ENCODE assay signal across 8 mouse cellular contexts in the genomic region with DNA sequence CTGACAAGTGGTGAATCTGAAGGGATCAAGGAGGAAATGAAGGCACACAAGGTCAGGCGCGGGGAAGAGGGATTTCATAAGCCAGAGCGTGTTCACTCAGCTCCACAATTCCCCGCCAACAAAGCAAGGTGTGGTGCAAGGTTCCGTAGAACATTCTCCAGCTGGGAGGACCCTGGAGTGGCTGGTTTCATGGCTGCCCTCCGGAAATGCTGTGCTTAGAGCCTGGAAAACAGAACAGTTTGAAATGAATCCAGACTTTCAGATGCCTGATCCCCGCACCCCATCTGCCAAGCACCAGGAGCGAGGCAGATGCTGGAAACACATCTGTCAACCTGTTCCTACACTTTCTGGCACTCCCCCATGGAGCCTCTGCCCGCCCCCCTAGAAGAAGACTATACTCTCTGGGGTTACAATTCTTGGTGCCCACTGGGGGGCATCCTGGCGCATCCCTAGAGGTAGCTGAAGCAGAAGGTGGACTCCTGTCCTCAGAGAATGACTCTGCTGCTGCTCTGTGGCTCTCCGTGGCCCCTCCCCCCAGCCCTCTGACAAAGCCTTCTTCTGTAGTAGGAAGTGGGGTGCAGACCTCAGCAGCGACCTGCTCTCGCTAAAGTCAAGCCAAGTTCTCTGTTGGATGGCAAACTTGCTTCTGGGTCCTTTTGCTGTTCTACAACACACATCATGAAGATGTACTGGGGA. TPM values are rescaled to one million over a fixed set of nuclear protein-coding genes. Genes with fewer than 3 reads are reported as not detected.
A peak's percentile ranks its signal among the peaks of the same experiment; 100 is the strongest.
DNase-seq lines count a peak whose midpoint lies in the region; ATAC-seq lines count a peak whose summit lies in the region.

No protein-coding gene starts in this region.

- H3K36me3 ChIP-seq in kidney, embryonic 15.5 days, result no peaks in the 10 kb centered on the region
- H3K36me3 ChIP-seq in stomach, embryonic 15.5 days, result no peaks in the 10 kb centered on the region

- H3K4me3 ChIP-seq in kidney, embryonic 15.5 days (replicated peaks), result no peak overlapping the region
- H3K4me3 ChIP-seq in stomach, embryonic 15.5 days (replicated peaks), result peak overlapping the region; percentile 8; the same call in 1 of the 2 replicates

- ATAC-seq in kidney, embryonic 15.5 days (replicated peaks; ENCODE audit: low FRiP score), result peak; percentile 69
- no peak for ATAC-seq in stomach, embryonic 15.5 days (ENCODE audit: insufficient read depth, low FRiP score, low read depth)
- no peak for ATAC-seq in erythroblast, adult 5-6 weeks (replicated peaks; ENCODE audit: low FRiP score, poor library complexity, severe bottlenecking)

- no peak overlapping the region for H3K27ac ChIP-seq in kidney, embryonic 15.5 days
- no peak overlapping the region for H3K27ac ChIP-seq in stomach, embryonic 15.5 days

- H3K9me3 ChIP-seq in kidney, embryonic 15.5 days (replicated peaks), result no peaks in the 10 kb centered on the region
- H3K9me3 ChIP-seq in stomach, embryonic 15.5 days, result no peaks in the 10 kb centered on the region

- peak overlapping the region; percentile 36 for H3K4me2 ChIP-seq in kidney, embryonic 15.5 days
- H3K4me2 ChIP-seq in stomach, embryonic 15.5 days, result peak overlapping the region; percentile 40

- DNase-seq in kidney, adult 9 months, result no peak
- peak; percentile 12 for DNase-seq in T-cell, adult 2 months (ENCODE audit: low spot score)
- peak; percentile 18 for DNase-seq in fat pad, adult 2 months (ENCODE audit: extremely low read depth, low read depth, low spot score)
- peak; percentile 9 to 44 for DNase-seq in kidney, postnatal 36 days
- no peak for DNase-seq in spleen, postnatal 14 days (ENCODE audit: low spot score in 2 of 2)

- H3K27me3 ChIP-seq in kidney, embryonic 15.5 days, result peaks cover 6% of the 10 kb centered on the region; the same call in 1 of the 2 replicates
- H3K27me3 ChIP-seq in stomach, embryonic 15.5 days (replicated peaks), result 0 out of 2 replicates have a peak, but pooled peaks cover 5% of the 10 kb centered on the region

- peaks cover 13% of the 10 kb centered on the region for H3K4me1 ChIP-seq in kidney, embryonic 15.5 days
- H3K4me1 ChIP-seq in stomach, embryonic 15.5 days, result peaks cover 11% of the 10 kb centered on the region; the same call in 1 of the 2 replicates

- H3K9ac ChIP-seq in kidney, embryonic 15.5 days, result no peak overlapping the region
- no peak overlapping the region for H3K9ac ChIP-seq in stomach, embryonic 15.5 days

- WGBS in kidney, embryonic 15.5 days, result 19% methylated on average over 13 of the region's 13 CpGs
- WGBS in stomach, embryonic 15.5 days, result 18% methylated on average over 13 of the region's 13 CpGs

RNA-seq across cellular contexts. Expression of a gene that starts 54.5 kb away (rescaled TPM):
- 36.2 and 38.0 TPM in 2 replicates for polyA plus RNA-seq in kidney, embryonic 15.5 days (2015; fragmentation: Nextera tagmentation; extraction: Ambion mirVana)
- polyA plus RNA-seq in stomach, embryonic 15.5 days (2015; fragmentation: Nextera tagmentation; extraction: Ambion mirVana), result 9.2 and 11.2 TPM in 2 replicates
- 4.8 and 5.4 TPM in 2 replicates for total RNA-seq in erythroblast, adult 5-6 weeks (2015; ENCODE audit: low replicate concordance)
- 1.4 and 3.2 TPM in 2 replicates for total RNA-seq in erythroblast, adult 5-6 weeks (2017; ENCODE audit: low replicate concordance)

Comparison
In these comparisons a context has a peak if more than half of its experiments do, and no peak if none do; other contexts are left out.
1. DNase-seq: peak in T-cell, adult 2 months (single experiment), fat pad, adult 2 months (single experiment) and kidney, postnatal 36 days (2 of 2); none in kidney, adult 9 months (single experiment) and spleen, postnatal 14 days (0 of 2).